Mouse (Mus musculus): ENCODE data around the gene Cdc42ep1. TPM values are rescaled to one million over a fixed set of nuclear protein-coding genes. Genes with fewer than 3 reads are reported as not detected.
"Not testable (repeated sequence)": the region's sequence is repeated elsewhere in the genome, so short reads cannot be mapped to it uniquely, and the experiment has no call there.

The Cdc42ep1 gene
- polyA plus RNA-seq, 1 experiment from 2014 or later: 32.0 TPM

DNA sequence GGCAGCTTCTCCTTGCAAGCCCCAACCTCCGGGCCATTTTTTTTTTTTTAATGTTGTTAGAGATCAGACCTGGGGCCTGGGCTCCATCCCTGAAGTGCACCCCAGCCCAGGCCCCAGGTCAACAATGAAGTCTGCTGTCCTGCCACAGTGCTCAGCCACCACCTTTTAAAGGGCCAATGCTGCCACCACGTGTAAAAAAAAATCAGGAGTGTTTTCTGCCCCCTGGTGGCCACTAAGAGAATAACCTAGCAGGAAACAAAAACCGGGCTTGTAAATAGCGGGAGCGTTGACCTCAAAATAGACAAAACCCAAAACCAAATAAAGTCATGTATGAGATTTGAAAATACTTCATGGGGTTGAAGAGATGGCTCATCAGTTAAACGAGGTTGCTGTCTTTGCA is 27.4 kb downstream of the Cdc42ep1 start:
- Histone ChIP-seq H3K27ac (no peak overlapping the region), H3K4me3 (no peak overlapping the region), H3K4me2 (no peak overlapping the region), H3K9me3 (replicated peaks) (no peaks in the 10 kb centered on the region), H3K36me3 (no peaks in the 10 kb centered on the region), H3K27me3 (0 out of 2 replicates have a peak, but pooled peaks cover 3% of the 10 kb centered on the region), H3K9ac (no peak overlapping the region), H3K4me1 (replicated peaks) (peaks cover 11% of the 10 kb centered on the region)
- no peak for ATAC-seq (replicated peaks; ENCODE audit: insufficient number of reproducible peaks, insufficient read depth, low FRiP score, low read depth)
- WGBS: 23% methylated on average over 6 of the region's 6 CpGs

DNA sequence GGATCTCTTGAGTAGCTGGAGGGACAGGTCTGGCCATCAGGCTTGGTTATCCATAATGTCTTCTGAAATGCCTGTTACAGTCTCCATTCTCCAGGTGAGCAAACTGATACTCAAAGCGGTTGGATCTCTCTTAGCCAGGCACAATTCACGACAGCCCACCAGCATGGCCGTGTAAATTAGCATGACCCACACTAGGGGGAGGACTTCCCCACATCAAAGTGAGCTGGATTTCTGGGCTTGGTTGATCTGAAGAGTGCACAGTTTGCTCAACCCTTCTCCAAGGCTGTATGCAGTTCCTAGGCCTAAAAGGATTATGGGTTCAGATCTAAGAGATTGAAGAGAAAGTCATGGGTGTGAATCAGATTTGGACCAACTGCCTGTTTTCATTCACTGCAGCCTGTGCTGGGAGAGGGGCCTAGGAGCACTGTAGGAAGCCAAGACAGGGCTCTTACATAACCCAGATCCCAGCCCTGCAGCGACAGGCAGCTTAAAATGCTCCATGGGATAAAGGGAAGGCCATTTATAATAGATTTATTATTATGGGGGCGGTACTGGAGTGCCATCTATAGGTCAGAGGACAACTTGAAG is 29.7 kb downstream of the Cdc42ep1 start:
- Histone ChIP-seq H3K4me1 (replicated peaks) (peaks cover 25% of the 10 kb centered on the region), H3K9ac (no peak overlapping the region)
- WGBS: 51% methylated on average over 5 of the region's 5 CpGs

GRCm38 (mm10) chr15:78873803-78874435 is 31.5 kb downstream of the Cdc42ep1 start:
- no peak overlapping the region for H3K27ac ChIP-seq
- H3K9me3 ChIP-seq (replicated peaks): no peaks in the 10 kb centered on the region
- no peak for ATAC-seq (replicated peaks; ENCODE audit: insufficient number of reproducible peaks, insufficient read depth, low FRiP score, low read depth)
- H3K9ac ChIP-seq: no peak overlapping the region
- no peaks in the 10 kb centered on the region for H3K36me3 ChIP-seq
- H3K4me2 ChIP-seq: no peak overlapping the region
- 43% methylated on average over 13 of the region's 13 CpGs for WGBS
- peaks cover 27% of the 10 kb centered on the region for H3K4me1 ChIP-seq (replicated peaks)
- H3K4me3 ChIP-seq: no peak overlapping the region
- H3K27me3 ChIP-seq: no peaks in the 10 kb centered on the region

More for the DNA sequence above, 29.7 kb downstream of the Cdc42ep1 start:
- Histone ChIP-seq H3K9me3 (replicated peaks) (no peaks in the 10 kb centered on the region), H3K4me3 (no peak overlapping the region), H3K27me3 (no peaks in the 10 kb centered on the region), H3K36me3 (no peaks in the 10 kb centered on the region), H3K27ac (no peak overlapping the region), H3K4me2 (no peak overlapping the region)
- ATAC-seq (replicated peaks; ENCODE audit: insufficient number of reproducible peaks, insufficient read depth, low FRiP score, low read depth): no peak

DNA sequence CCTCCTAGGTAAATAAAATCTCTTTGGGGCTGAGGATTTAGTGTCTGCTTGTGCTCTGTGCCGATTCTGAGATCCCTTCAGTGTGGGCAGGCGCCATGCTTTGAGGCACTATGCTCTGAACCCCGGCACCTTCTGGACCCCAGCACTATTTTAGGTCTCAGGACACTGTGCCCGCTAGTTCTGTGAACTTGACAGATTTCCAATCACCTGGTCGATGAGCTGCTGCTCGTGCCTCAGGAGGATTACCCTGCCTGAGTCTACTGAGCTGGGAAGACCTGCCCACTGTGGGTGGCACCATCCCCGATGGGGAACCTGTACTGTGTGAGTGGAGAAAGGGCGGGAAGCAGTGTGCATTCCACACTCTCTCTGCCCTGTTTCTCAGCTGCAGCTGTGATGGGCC is 32.6 kb downstream of the Cdc42ep1 start:
- 0 out of 2 replicates have a peak overlapping the region, but pooled peaks have one; percentile 21 for H3K27ac ChIP-seq
- ATAC-seq (replicated peaks; ENCODE audit: insufficient number of reproducible peaks, insufficient read depth, low FRiP score, low read depth): no peak
- no peaks in the 10 kb centered on the region for H3K36me3 ChIP-seq
- WGBS: 73% methylated on average over 8 of the region's 8 CpGs
- no peaks in the 10 kb centered on the region for H3K27me3 ChIP-seq
- peaks cover 34% of the 10 kb centered on the region for H3K4me1 ChIP-seq (replicated peaks)
- no peak overlapping the region for H3K9ac ChIP-seq
- no peak overlapping the region for H3K4me3 ChIP-seq
- no peaks in the 10 kb centered on the region for H3K9me3 ChIP-seq (replicated peaks)
- H3K4me2 ChIP-seq: no peak overlapping the region

GRCm38 (mm10) chr15:78875537-78875936 is 33.1 kb downstream of the Cdc42ep1 start:
- no peak overlapping the region for H3K4me3 ChIP-seq
- H3K27me3 ChIP-seq: no peaks in the 10 kb centered on the region
- no peaks in the 10 kb centered on the region for H3K9me3 ChIP-seq (replicated peaks)
- H3K4me2 ChIP-seq: peak overlapping the region; percentile 81
- peak overlapping the region; percentile 100 for H3K27ac ChIP-seq
- peaks cover 35% of the 10 kb centered on the region for H3K4me1 ChIP-seq (replicated peaks)
- H3K9ac ChIP-seq: no peak overlapping the region; the same call in 1 of the 2 replicates
- H3K36me3 ChIP-seq: no peaks in the 10 kb centered on the region
- WGBS: 73% methylated on average over 5 of the region's 5 CpGs
- no peak for ATAC-seq (replicated peaks; ENCODE audit: insufficient number of reproducible peaks, insufficient read depth, low FRiP score, low read depth)

- Histone ChIP-seq H3K4me3 (peak overlapping the region; percentile 88), H3K4me1 (replicated peaks) (peaks cover 37% of the 10 kb centered on the region), H3K27ac (peak overlapping the region; percentile 100), H3K9me3 (replicated peaks) (no peaks in the 10 kb centered on the region), H3K4me2 (peak overlapping the region; percentile 81), H3K27me3 (no peaks in the 10 kb centered on the region), H3K9ac (peak overlapping the region; percentile 91), H3K36me3 (peaks cover 5% of the 10 kb centered on the region)
- ATAC-seq (replicated peaks; ENCODE audit: insufficient number of reproducible peaks, insufficient read depth, low FRiP score, low read depth): no peak
- 1% methylated on average over 17 of the region's 17 CpGs for WGBS
These were observed 33.9 kb downstream of the Cdc42ep1 start for GRCm38 (mm10) chr15:78876258-78876696.

DNA sequence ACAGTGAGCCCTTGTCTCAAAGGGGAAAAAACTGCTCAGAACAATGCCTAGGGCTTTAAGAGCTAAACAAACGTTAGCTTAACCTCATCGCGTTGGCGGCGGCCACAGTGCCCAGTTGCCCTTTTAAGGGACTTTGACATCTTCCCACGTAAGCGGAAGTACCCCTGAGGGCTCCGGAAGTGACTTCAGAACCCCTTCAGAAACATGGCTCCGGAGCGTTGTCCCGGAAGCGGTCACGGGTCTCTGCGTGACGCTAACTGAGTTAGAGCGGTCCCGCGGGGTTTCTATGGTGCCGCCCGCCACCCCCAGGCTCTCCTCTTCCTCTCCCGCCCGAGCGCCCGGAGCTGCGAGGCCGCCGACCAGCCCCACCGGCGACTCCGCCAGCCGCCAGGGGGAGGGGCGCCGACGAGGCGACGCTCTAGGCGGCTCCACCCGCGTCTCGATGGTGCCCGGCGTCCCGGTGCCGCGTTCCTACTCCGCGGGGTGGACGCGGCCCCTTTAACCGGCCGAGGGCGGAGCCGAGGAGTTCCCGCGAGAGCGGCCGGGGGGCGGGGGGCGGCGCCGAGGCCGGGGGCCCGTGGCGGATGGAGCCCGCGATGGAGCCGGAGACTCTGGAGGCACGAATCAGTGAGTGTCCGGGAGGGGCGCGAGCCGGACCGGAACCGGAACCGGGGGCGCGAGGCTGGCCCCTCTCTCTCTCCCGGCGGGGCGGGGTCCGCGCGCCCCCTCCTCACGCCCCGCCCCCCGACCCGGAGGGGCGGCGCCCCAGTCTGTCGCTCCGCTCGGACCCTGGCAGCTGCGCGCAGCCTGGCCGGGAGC is 34.8 kb downstream of the Cdc42ep1 start, which contains the start of gene Gga1:
Gene Gga1, plus strand, starts transcription at position 200 of the 819 bp plus-strand sequence.
- Histone ChIP-seq H3K4me1 (replicated peaks) (peaks cover 37% of the 10 kb centered on the region), H3K9me3 (replicated peaks) (no peaks in the 10 kb centered on the region), H3K4me2 (peak within 1 kb of the TSS; percentile 81), H3K4me3 (peak within 1 kb of the TSS; percentile 88), H3K27me3 (no peaks in the 10 kb centered on the region), H3K9ac (peak within 1 kb of the TSS; percentile 91), H3K36me3 (peaks cover 14% of the 10 kb centered on the region), H3K27ac (peak within 1 kb of the TSS; percentile 100)
- WGBS: under 1% methylated on average over 69 of the region's 95 CpGs
- peak; percentile 92 for ATAC-seq (replicated peaks; ENCODE audit: insufficient number of reproducible peaks, insufficient read depth, low FRiP score, low read depth)

DNA sequence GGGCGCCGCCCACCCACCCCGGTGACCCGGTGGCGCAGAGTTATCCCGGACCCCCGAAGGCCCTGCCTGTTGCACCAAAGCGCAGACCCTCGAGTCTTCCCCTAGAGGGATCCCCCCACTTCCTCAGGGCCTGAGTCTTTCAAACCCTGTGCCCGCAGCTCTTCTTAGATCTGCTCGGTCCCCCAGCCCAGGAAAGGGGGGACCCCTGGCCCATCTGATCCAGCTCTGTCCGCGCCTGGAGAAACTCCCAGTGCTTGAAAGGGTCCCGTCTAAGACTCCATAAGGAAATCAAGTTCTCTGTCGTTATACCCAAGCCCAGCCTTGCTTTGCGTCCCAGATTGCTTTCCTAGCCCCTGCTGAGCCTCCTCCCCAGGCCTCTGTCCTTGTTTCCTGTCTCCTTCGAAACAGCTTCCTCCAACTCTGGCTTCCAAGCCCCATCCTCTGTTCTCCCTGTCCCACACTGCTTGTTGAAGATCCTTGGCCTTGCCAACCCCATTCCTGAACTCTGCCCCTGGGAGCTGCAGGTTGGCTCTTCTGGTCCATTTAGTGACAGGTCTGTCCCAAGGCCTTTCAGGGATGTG is 35.5 kb downstream of the Cdc42ep1 start:
- Histone ChIP-seq H3K27ac (peak overlapping the region; percentile 100), H3K4me3 (peak overlapping the region; percentile 88), H3K36me3 (peaks cover 21% of the 10 kb centered on the region), H3K9ac (peak overlapping the region; percentile 91), H3K4me1 (replicated peaks) (peaks cover 37% of the 10 kb centered on the region), H3K4me2 (peak overlapping the region; percentile 81), H3K9me3 (replicated peaks) (no peaks in the 10 kb centered on the region), H3K27me3 (no peaks in the 10 kb centered on the region)
- WGBS: under 1% methylated on average over 17 of the region's 17 CpGs
- ATAC-seq (replicated peaks; ENCODE audit: insufficient number of reproducible peaks, insufficient read depth, low FRiP score, low read depth): no peak

DNA sequence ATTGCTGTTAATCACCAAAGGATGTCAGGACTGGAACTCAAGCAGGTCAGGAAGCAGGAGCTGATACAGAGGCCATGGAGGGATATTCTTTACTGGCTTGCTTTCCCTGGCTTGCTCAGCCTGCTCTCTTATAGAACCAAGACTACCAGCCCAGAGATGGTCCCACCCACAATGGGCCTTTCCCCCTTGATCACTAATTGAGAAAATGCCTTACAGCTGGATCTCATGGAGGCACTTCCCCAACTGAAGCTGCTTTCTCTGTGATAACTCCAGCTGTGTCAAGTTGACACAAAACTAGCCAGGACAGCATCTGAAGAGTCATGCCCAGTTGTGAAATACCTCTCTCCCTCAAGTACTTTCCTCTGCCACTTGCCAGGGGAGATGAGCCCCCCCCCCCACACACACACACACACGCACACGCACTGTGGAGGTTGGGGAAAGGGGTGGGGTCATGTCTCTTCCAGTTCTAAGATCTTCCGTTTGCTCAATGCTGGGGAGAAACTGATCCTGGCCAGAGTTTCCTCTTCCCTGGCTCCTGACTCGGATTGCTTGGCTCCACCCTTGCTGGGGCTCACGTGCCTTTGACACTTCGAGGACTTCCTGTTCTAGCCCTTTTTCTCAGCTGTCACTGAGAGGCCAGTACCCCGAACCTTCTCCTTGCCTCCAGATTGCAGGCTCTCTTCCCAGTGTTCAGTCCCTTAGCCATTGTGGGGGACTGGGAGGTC is 36.5 kb downstream of the Cdc42ep1 start:
- ATAC-seq (replicated peaks; ENCODE audit: insufficient number of reproducible peaks, insufficient read depth, low FRiP score, low read depth); H3K9ac ChIP-seq: not testable (repeated sequence)

DNA sequence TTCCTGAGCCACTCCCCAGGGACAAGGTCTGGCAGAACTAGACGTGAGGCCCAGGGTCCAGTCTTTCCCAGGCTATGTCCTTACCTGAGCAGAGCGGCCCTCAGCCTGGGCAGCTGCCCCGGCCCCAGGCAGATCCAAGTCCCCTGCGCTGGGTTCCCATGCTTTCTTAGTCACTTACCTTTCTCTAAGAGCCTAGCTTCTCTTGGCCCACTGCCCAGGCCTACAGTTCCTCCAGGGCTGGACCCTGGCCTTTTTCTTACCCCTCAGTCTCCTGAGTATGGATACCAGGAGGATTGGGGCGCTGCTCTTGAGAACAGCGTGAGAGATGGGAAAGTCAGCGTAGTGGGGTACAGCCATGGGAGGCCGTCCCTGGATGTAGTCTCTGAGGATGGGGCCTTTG is 38.0 kb downstream of the Cdc42ep1 start:
- no peak overlapping the region for H3K4me3 ChIP-seq
- H3K27me3 ChIP-seq: no peaks in the 10 kb centered on the region
- no peak overlapping the region for H3K9ac ChIP-seq
- H3K4me2 ChIP-seq: no peak overlapping the region
- WGBS: 87% methylated on average over 8 of the region's 8 CpGs
- H3K4me1 ChIP-seq (replicated peaks): peaks cover 35% of the 10 kb centered on the region
- H3K9me3 ChIP-seq (replicated peaks): no peaks in the 10 kb centered on the region
- H3K27ac ChIP-seq: no peak overlapping the region
- H3K36me3 ChIP-seq: peaks cover 43% of the 10 kb centered on the region
- no peak for ATAC-seq (replicated peaks; ENCODE audit: insufficient number of reproducible peaks, insufficient read depth, low FRiP score, low read depth)

More for the DNA sequence above, 36.5 kb downstream of the Cdc42ep1 start:
- H3K36me3 ChIP-seq: peaks cover 31% of the 10 kb centered on the region
- 0 out of 2 replicates have a peak overlapping the region, but pooled peaks have one; percentile 7 for H3K27ac ChIP-seq
- H3K9me3 ChIP-seq (replicated peaks); H3K27me3 ChIP-seq; H3K4me3 ChIP-seq: not testable (repeated sequence)
- H3K4me1 ChIP-seq (replicated peaks): peaks cover 37% of the 10 kb centered on the region
- peak overlapping the region; percentile 9; the same call in 1 of the 2 replicates for H3K4me2 ChIP-seq
- 45% methylated on average over 7 of the region's 7 CpGs for WGBS

Measured in heart, embryonic 15.5 days (tissue).